Mouse (Mus musculus) olfactory bulb, adult 2 months (tissue): ENCODE data around the gene Avp.

Source experiments
- CTCF ChIP-seq: fragments of 200-500 bp; IDR thresholded peaks from 2 replicates; pipeline ENCODE4 v1.5.1; 2012; ENCODE audit warnings: low read depth, mild to moderate bottlenecking, low read length, moderate library complexity; ENCODE audit not compliant: insufficient read depth
- POLR2A ChIP-seq: fragments of 200-500 bp; IDR thresholded peaks from 2 replicates; pipeline ENCODE4 v1.6.1; 2012; ENCODE audit warnings: mild to moderate bottlenecking, low read depth, low read length, moderate library complexity; ENCODE audit not compliant: insufficient read depth

DNA sequence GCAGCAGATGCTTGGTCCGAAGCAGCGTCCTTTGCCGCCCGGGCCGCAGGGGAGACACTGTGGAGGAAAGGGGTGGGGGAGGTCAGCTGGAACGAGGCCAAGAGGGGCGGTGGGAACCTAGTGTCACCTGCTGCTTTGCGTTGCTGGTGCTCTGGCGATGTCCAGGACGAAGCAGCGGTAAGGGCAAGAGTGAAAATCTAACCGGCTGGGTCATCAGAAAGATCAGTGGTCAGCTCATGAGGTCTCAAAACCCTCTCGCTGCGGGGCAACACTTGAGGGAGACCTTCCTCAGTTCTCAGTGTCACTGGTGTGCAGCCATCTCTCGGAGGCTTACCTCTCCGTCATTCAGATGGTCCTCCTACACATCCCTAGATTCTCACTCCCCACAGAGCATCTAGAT is 1.2 kb downstream of the Avp start:
- TF ChIP-seq POLR2A = no peak
- no peak for TF ChIP-seq CTCF
